Mouse (Mus musculus): Measurements from ENCODE around the gene Crtap. TPM values are rescaled to one million over a fixed set of nuclear protein-coding genes. Genes with fewer than 3 reads are reported as not detected.
"Not testable (repeated sequence)": the region's sequence is repeated elsewhere in the genome, so short reads cannot be mapped to it uniquely, and the experiment has no call there.

Gene Crtap
- polyA plus RNA-seq, 1 experiment from 2014 or later = 14.4 TPM

- H3K36me3 ChIP-seq (ENCODE audit: control insufficient read depth, insufficient read depth, low read length); H3K4me1 ChIP-seq (ENCODE audit: control insufficient read depth, insufficient read depth, low read length); H3K4me3 ChIP-seq (ENCODE audit: low read depth, low read length); H3K9me3 ChIP-seq (ENCODE audit: control insufficient read depth, low read length); ATAC-seq (ENCODE audit: low read depth); H3K9ac ChIP-seq (replicated peaks; ENCODE audit: low read depth, low read length); H3K27me3 ChIP-seq (ENCODE audit: control insufficient read depth, insufficient read depth, low read length); H3K4me2 ChIP-seq (ENCODE audit: low read depth, low read length); H3K27ac ChIP-seq (ENCODE audit: low read depth, low read length): not testable (repeated sequence)
- WGBS = 23% methylated on average over 5 of the region's 5 CpGs
Measured at GRCm38 (mm10) chr9:114371717-114372116, 18.8 kb downstream of the Crtap start.

DNA sequence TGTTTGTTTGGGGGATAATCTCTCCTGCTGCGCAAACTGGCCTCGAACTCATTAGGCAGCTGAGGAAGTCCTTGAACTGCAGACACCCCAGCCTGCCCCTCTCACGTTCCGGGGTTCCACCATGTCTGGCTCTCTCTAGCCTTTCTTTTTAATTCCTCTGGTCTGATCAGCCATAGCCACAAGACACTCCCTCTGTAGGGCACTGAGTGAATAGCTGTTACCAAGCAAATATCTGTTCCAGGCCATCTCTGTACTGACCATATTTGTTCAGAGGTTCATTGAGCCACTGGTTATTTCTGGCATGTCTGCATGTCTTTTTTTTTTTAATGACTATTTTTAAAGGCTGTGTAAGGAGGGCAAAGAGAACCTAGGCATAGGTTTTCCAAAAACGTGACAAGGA, 21.1 kb downstream of the Crtap start:
- H3K27me3 ChIP-seq (ENCODE audit: control insufficient read depth, insufficient read depth, low read length); H3K36me3 ChIP-seq (ENCODE audit: control insufficient read depth, insufficient read depth, low read length); H3K27ac ChIP-seq (ENCODE audit: low read depth, low read length); ATAC-seq (ENCODE audit: low read depth); H3K4me3 ChIP-seq (ENCODE audit: low read depth, low read length); H3K4me1 ChIP-seq (ENCODE audit: control insufficient read depth, insufficient read depth, low read length); H3K9ac ChIP-seq (replicated peaks; ENCODE audit: low read depth, low read length); H3K4me2 ChIP-seq (ENCODE audit: low read depth, low read length); H3K9me3 ChIP-seq (ENCODE audit: control insufficient read depth, low read length): not testable (repeated sequence)
- 65% methylated on average over 5 of the region's 5 CpGs for WGBS

- peak; percentile 20; the same call in 1 of the 2 replicates for ATAC-seq (ENCODE audit: low read depth)
- WGBS = 14% methylated on average over 12 of the region's 12 CpGs
- Histone ChIP-seq H3K9ac (replicated peaks; ENCODE audit: low read depth, low read length) (peak overlapping the region; percentile 58), H3K27me3 (ENCODE audit: control insufficient read depth, insufficient read depth, low read length) (no peaks in the 10 kb centered on the region), H3K4me2 (ENCODE audit: low read depth, low read length) (peak overlapping the region; percentile 93), H3K4me1 (ENCODE audit: control insufficient read depth, insufficient read depth, low read length) (no peaks in the 10 kb centered on the region), H3K36me3 (ENCODE audit: control insufficient read depth, insufficient read depth, low read length) (no peaks in the 10 kb centered on the region), H3K27ac (ENCODE audit: low read depth, low read length) (no peak overlapping the region), H3K9me3 (ENCODE audit: control insufficient read depth, low read length) (no peaks in the 10 kb centered on the region), H3K4me3 (ENCODE audit: low read depth, low read length) (peak overlapping the region; percentile 50)
Measured at GRCm38 (mm10) chr9:114368471-114368858, 22.0 kb downstream of the Crtap start.

DNA sequence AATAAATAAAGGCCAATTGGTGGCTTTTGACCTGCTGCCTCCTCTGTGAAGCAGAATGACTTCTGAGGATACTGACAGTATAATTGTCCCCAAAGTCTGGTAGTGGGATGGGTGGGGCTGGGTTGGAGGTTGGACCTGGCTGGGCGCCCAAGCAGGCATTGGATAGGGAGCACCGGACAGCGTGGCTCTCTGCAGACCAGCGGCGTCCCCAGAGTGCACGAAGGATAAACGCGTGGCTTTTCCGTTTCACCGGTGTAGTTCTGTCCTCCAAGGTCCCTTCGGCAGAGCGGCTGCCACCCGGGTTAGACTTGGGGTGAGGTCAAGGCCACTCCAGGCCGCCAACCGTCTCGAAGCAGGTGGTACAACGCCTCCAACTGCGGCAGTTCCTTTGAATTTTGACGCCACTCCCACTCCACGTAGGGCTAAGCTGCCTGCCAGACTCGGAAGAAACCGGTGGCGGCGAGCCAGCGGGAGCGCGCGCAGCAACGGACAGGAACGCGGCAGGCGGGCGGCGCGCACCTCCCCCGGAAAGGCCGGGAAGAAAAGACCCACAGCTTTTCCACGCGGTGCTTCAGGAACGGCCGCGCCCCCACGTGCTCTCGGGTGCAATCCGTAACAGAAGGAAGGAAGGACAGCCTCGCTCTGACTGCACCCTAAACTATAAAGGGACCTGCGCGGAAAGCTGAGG, 22.5 kb downstream of the Crtap start:
- ATAC-seq (ENCODE audit: low read depth) = peak; percentile 90
- H3K27me3 ChIP-seq (ENCODE audit: control insufficient read depth, insufficient read depth, low read length) = no peaks in the 10 kb centered on the region
- peak overlapping the region; percentile 58 for H3K9ac ChIP-seq (replicated peaks; ENCODE audit: low read depth, low read length)
- H3K4me3 ChIP-seq (ENCODE audit: low read depth, low read length) = peak overlapping the region; percentile 50
- H3K4me1 ChIP-seq (ENCODE audit: control insufficient read depth, insufficient read depth, low read length) = no peaks in the 10 kb centered on the region
- H3K27ac ChIP-seq (ENCODE audit: low read depth, low read length) = no peak overlapping the region
- peak overlapping the region; percentile 93 for H3K4me2 ChIP-seq (ENCODE audit: low read depth, low read length)
- H3K36me3 ChIP-seq (ENCODE audit: control insufficient read depth, insufficient read depth, low read length) = no peaks in the 10 kb centered on the region
- 1% methylated on average over 48 of the region's 48 CpGs for WGBS
- no peaks in the 10 kb centered on the region for H3K9me3 ChIP-seq (ENCODE audit: control insufficient read depth, low read length)

DNA sequence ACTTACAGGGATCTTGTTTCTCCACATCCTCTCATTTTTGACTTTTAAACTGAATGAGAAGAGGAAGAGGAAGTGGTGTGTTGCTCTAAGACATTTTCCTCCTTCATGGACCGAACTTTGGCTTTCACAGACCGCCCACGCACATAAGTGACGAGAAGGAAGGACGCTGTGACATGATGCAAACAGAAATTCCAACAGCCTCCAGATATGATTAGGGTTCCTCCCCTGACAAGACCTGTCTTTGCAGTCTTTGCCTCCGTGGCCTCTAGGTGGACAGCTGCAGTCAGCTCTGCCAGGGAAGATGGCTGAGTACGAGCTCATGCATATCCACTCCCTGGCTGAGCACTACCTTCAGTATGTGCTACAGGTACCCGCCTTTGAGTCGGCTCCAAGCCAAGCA, 60.6 kb downstream of the Crtap start, which contains the start of gene Bcl2a1c:
Gene Bcl2a1c, plus strand, starts transcription at position 281 of the 400 bp plus-strand sequence.
- not testable (repeated sequence) for H3K36me3 ChIP-seq (ENCODE audit: control insufficient read depth, insufficient read depth, low read length); H3K4me1 ChIP-seq (ENCODE audit: control insufficient read depth, insufficient read depth, low read length); H3K9me3 ChIP-seq (ENCODE audit: control insufficient read depth, low read length); H3K9ac ChIP-seq (replicated peaks; ENCODE audit: low read depth, low read length); H3K27ac ChIP-seq (ENCODE audit: low read depth, low read length); H3K4me3 ChIP-seq (ENCODE audit: low read depth, low read length); H3K27me3 ChIP-seq (ENCODE audit: control insufficient read depth, insufficient read depth, low read length); ATAC-seq (ENCODE audit: low read depth); H3K4me2 ChIP-seq (ENCODE audit: low read depth, low read length)
- 80% methylated on average over 9 of the region's 9 CpGs for WGBS

DNA sequence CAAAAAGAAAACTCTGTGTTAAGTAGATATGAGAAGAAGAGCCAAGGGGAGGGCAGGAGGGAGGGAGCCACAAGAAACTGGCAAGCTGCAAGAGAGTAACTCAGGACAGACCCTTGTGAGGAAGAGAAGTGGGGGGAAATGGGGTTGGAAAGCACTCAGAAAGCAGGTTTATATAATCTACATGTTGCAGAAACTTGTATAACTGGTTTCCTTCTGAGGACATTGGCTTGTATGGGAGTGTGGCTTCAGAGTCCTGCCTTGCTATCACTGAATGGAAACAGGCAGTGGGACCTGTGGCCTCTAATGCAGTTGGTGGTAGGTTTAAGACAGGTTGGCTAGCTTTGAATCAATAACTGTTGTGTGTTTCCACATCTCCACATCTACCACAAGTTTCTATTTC, 62.1 kb downstream of the Crtap start:
- not testable (repeated sequence) for H3K27me3 ChIP-seq (ENCODE audit: control insufficient read depth, insufficient read depth, low read length); H3K4me3 ChIP-seq (ENCODE audit: low read depth, low read length); H3K4me2 ChIP-seq (ENCODE audit: low read depth, low read length); H3K9me3 ChIP-seq (ENCODE audit: control insufficient read depth, low read length); H3K4me1 ChIP-seq (ENCODE audit: control insufficient read depth, insufficient read depth, low read length); H3K27ac ChIP-seq (ENCODE audit: low read depth, low read length); H3K36me3 ChIP-seq (ENCODE audit: control insufficient read depth, insufficient read depth, low read length); ATAC-seq (ENCODE audit: low read depth); H3K9ac ChIP-seq (replicated peaks; ENCODE audit: low read depth, low read length)

DNA sequence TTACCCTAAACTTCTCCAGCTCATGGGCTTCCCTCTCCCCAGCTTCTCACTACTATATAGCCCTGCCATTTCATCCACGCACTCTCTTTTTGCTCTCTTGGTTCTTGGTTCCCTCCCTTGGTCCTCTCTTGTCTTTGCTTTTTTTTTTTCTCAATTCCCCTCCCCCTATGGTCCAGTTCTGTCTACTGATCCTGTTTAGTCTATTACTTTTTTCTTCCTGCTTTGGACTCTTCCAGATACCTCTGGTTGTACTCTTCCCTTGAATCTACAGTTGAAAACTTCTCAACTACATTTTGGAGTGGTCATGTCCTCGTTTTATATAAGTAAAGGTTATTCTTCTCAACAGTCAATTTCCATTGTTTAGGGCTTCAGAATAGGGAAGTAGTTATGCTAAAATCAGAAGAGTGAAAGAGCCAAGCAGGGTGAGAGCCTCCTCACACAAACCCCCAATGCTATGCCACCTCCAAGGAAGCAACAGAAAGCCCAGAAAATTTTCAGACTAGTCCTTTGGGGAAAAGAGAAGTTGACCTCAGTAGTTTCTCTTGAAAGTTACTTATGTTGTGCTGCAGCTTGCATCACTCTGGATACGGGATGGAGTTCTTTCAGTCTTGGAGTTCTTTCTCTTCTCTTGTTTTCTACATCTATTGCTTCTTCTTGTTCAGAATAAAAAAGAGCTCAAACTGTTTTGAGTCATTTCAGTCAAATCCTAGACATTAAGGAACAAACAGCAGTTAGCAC, 64.3 kb downstream of the Crtap start:
- no peaks in the 10 kb centered on the region for H3K36me3 ChIP-seq (ENCODE audit: control insufficient read depth, insufficient read depth, low read length)
- no peak overlapping the region for H3K4me3 ChIP-seq (ENCODE audit: low read depth, low read length)
- WGBS = 71% methylated on average over 3 of the region's 3 CpGs
- H3K4me2 ChIP-seq (ENCODE audit: low read depth, low read length) = no peak overlapping the region
- H3K4me1 ChIP-seq (ENCODE audit: control insufficient read depth, insufficient read depth, low read length) = no peaks in the 10 kb centered on the region
- H3K9me3 ChIP-seq (ENCODE audit: control insufficient read depth, low read length) = no peaks in the 10 kb centered on the region
- H3K27ac ChIP-seq (ENCODE audit: low read depth, low read length) = no peak overlapping the region
- H3K27me3 ChIP-seq (ENCODE audit: control insufficient read depth, insufficient read depth, low read length) = no peaks in the 10 kb centered on the region
- ATAC-seq (ENCODE audit: low read depth) = no peak
- H3K9ac ChIP-seq (replicated peaks; ENCODE audit: low read depth, low read length) = no peak overlapping the region

Other genes with a start within 250 kb of the Crtap start
- not detected in 2 replicates for gene Bcl2a1c, start 60.5 kb downstream of the Crtap start, polyA plus RNA-seq (2014; fragmentation: Nextera tagmentation; extraction: Ambion mirVana)
- gene Glb1, start 10.4 kb upstream of the Crtap start, polyA plus RNA-seq (2014; fragmentation: Nextera tagmentation; extraction: Ambion mirVana) = 31.2 and 33.1 TPM in 2 replicates
- 2.8 and 4.9 TPM in 2 replicates for gene Tmppe, start 10.4 kb upstream of the Crtap start, polyA plus RNA-seq (2014; fragmentation: Nextera tagmentation; extraction: Ambion mirVana)
- not detected in 2 replicates for gene Ccr4, start 114.2 kb upstream of the Crtap start, polyA plus RNA-seq (2014; fragmentation: Nextera tagmentation; extraction: Ambion mirVana)
- not detected in 2 replicates for gene C130032M10Rik, start 125.0 kb upstream of the Crtap start, polyA plus RNA-seq (2014; fragmentation: Nextera tagmentation; extraction: Ambion mirVana)
- 0.28 and 0.32 TPM in 2 replicates for gene Trim71, start 173.7 kb upstream of the Crtap start, polyA plus RNA-seq (2014; fragmentation: Nextera tagmentation; extraction: Ambion mirVana)
- gene Cnot10, start 249.5 kb upstream of the Crtap start, polyA plus RNA-seq (2014; fragmentation: Nextera tagmentation; extraction: Ambion mirVana) = 54.6 and 56.7 TPM in 2 replicates